Mouse (Mus musculus) C2C12 (cell line): ENCODE results near the gene Rock2.
A peak's percentile ranks its signal among the peaks of the same experiment; 100 is the strongest.

Source experiments
- CEBPB ChIP-seq: IDR thresholded peaks from one replicate; pipeline ENCODE4 v1.6.1; 2011; ENCODE audit warnings: low read depth, mild to moderate bottlenecking, control low read depth, moderate library complexity
- CTCF ChIP-seq: IDR thresholded peaks from one replicate; pipeline ENCODE4 v1.5.1; 2011; ENCODE audit not compliant: control insufficient read depth, insufficient read depth, insufficient read length
- FOSL1 ChIP-seq: IDR thresholded peaks from one replicate; pipeline ENCODE4 v1.8.0; 2011; ENCODE audit warnings: mild to moderate bottlenecking, low read length; ENCODE audit not compliant: poor library complexity, insufficient read depth, severe bottlenecking
- MAX ChIP-seq: IDR thresholded peaks from one replicate; pipeline ENCODE4 v1.6.1; 2011; ENCODE audit warnings: mild to moderate bottlenecking, control low read depth
- MYOD1 ChIP-seq: IDR thresholded peaks from one replicate; pipeline ENCODE4 v1.6.1; 2011; ENCODE audit warnings: low read depth; ENCODE audit not compliant: control insufficient read depth, insufficient read length
- MYOG ChIP-seq: IDR thresholded peaks from one replicate; pipeline ENCODE4 v1.6.1; 2011; ENCODE audit not compliant: control insufficient read depth, insufficient read length; ENCODE audit errors: extremely low read depth
- USF1 ChIP-seq: IDR thresholded peaks from one replicate; pipeline ENCODE4 v1.6.1; 2011; ENCODE audit warnings: low read depth, mild to moderate bottlenecking, control low read depth, moderate library complexity

DNA sequence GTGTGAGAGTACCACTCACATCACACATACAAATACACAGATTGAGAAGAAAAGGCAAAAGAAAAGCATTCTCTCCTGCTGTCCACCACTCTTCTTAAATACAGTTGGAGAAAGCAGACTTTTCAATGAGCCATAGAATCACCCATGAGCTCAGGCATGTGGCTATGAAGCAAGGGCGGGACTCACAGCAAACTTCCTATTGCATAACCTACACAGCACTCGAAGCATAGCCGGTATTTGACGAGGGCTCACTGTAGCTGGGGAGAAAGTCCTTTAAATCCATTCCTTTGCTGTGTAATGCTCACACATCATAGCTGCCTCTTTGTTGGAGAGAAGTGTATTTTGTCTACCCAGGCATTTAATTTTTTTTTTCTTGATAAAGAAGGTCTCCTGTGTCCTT is 19.4 kb upstream of the Rock2 start:
- TF ChIP-seq CTCF (no peak), MAX (no peak), USF1 (no peak), CEBPB (peak; percentile 32), MYOD1 (no peak), MYOG (no peak), FOSL1 (no peak)
